Mouse (Mus musculus) lung, adult 18-20 months (tissue): ENCODE measurements at regions not wholly inside any gene's neighbourhood (a gene's known extent, or its start where the extent isn't known, plus 50 kb on each side); places are given as distances from the start of the nearest gene placed in this dataset.

Experiments
- DNase-seq, 2 experiments: peaks; one replicate each; pipeline ENCODE4 v3.0.0; 2022; ENCODE audit warnings: mixed read lengths in 2 of 2

GRCm38 (mm10) chr4:9132356-9132755, 893.5 kb upstream of the Car8 start:
- no peak for DNase-seq

DNA sequence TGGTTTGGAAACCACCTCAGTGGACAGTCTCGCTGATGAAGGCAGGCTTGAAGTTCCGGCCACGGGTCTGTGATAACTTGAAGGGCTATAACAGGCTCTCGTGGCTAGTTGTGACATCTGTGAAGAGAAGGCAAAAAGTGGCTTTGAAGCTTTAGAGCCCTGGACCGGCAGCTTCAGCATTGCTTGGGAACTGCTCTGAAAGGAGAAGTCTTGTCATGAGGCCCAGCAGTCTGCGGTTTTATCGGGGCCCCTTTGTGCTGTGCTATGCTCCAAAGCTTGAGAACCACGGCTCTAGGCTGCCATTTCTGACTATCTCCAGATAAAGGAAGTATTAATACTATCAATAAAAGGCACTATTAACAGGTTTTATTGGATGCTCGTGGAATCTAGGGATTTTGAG, 892.8 kb upstream of the Car8 start:
- DNase-seq = peak in 1 of 2 experiments; percentile 36

DNA sequence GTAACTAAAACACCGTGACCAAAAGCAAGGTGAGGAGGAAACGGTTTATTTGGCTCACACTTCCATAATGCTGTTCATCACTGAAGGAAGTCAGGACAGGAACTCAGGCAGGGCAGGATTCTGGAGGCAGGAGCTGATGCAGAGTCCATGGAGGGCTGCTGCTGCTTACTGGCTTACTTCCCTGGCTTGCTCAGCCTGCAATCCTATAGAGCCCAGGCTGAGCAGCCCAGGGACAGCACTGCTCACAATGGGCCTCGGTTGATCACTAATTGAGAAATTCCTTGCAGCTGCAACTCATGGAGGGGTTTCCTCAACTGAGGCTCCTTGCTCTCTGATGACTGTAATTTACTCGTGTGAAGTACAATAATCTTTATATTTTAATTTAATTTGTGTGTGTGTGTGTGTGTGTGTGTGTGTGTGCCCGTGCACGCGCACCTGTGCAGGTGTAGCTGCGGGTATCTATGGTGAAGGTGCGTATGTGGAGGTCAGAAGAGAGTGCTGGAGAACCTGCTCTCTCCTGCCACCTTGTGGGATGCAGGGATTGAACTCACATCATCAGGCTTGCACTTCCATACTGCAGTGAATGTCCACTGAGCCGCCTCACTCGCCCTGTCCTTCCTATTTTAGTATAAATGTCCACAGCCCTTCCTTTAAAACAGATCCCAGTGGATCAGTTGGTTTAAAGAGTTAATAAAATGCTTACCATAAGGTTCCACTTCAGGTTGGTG, 886.6 kb upstream of the Car8 start:
- DNase-seq = no peak

- no peak for DNase-seq
These were observed 885.9 kb upstream of the Car8 start for GRCm38 (mm10) chr4:9124586-9125232.

- DNase-seq = no peak
These were observed 885.3 kb upstream of the Car8 start for GRCm38 (mm10) chr4:9124109-9124508.

DNA sequence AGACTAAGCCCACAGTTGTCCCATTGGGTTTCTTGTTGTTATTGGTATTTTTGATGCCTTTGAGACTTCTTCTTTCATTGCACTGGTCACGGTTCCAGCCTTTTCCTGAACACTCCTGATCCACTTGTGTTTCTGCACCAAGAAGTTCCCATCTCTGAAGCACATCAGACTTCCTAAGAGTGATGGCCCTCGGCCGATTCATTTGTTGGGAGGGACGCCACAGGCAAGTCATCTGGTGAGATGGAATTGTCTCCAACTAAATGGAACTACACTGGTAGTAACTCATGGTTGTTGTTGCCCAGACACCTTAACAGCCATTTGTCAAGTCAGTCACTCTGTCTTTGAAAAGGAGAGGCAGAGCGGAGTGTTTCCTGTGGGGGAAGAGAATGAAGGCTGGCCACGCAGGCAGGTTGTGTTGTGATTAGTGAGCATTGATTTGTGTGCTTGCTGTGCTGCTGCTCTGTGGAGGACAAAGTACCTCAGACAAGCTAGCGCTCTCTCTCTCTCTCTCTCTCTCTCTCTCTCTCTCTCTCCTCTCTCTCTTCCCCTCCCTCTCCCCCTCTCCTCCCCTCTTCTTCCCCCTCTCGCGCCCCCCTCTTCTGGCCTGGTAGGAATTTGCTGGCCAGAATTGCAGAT, 884.7 kb upstream of the Car8 start:
- DNase-seq = no peak

DNA sequence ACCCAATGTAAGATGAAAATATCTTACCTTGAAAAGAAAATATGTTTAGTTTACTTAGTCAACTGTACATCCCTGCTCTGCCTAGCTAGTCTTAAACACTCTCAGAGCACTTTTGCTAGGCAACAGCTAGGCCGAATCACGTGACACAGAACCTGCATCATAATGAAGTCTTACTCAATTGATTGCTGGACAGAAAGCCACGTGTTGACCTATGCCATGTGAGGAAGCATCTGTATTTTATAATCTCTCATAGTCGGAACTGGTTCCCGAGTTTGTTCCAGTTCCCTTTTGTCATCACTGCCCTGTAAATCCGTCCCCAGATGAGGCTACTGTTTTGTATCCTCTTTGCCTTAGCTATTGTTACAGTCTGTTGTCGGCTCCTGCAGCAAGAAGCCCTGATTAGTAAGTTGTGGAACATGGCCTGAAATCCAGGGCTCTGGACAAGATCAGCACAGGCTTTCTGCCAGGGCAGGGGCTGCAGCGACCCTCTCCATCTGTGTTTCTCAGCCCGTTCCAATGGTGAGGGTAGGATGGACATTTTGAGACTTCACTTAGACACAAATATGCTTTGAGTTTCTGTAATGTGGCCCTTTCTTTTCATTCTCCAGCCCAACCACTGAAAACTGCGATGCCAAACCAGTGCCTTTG, 883.9 kb upstream of the Car8 start:
- DNase-seq = peak in 1 of 2 experiments; percentile 38

- no peak for DNase-seq
These were observed 878.3 kb upstream of the Car8 start for GRCm38 (mm10) chr4:9116955-9117647.

DNA sequence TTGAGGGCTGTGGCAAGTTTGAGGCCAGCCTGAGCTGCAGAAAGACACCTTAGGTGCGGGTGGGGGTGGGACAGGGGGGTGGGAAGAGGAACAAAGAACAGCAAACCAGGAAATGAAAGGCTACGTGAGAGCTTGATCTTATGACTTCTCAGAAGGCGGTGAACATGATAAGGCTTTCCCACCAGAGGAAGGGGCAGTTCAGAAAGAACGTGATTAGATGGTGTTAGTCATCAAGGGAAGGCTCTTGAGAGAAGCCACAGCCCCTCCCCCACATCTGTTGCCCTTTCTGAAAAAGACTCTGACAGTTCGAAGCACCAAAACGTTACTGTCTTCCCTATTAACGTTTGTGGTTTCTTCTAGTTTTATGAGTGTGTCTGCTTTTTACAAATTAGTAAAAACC, 877.0 kb upstream of the Car8 start:
- DNase-seq = no peak

DNA sequence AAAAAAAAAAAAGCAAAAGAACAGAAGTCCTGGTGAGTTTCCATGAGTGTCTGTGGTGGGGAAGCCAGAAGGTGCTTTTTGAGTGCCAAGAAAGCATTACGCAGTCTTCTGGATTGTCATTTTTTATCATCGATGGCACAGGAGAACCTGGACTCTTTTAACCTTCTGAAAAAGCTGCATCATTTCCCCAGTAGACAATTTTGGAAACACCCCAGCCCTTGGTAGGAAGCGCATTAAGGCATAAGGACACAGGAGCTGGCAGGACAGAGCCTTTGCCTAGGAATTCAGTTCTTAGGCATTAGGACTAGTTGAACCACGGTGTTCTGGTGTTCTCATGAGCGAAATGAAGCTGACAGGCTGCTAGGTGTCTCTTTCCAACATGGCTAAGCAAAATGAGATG, 875.1 kb upstream of the Car8 start:
- DNase-seq = no peak

DNA sequence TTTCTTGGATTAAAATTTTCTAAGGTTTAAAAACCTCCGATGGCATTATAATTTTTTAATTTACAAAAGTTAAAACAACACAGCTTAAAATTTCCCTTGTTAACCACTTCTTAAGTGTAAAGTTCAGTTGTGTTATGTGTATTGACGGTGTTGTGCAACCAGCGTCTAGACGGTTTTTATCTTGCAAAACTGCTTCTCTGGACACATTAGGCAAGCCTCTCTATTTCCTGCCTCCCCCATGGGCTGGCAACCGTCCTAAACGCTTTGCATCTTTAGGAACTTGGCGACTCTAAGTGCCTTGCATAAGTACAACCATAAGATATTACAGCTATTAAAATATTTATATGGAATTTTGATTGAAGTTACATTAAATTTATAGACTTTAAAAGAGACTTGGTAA, 871.5 kb upstream of the Car8 start:
- peak; percentile 61 to 62 for DNase-seq

DNA sequence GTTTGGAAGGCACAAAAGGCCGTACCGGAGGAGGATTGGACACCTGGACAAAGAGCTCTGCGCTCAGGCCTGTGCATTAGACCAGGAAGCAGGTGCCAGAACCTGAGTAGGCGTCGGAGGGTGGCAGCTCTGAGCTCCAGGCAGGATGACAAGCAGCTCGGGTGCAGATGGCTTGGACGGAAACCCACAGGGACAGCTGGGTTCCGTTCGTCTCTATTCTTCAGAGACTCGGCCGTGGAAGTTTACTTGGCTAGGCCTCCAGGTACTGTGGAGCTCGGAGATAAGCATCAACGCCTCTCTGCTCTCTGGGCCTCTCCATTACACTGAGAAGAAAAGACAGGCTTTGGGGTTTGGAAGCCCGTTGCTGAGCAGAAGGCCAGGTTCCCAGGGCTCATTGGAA, 868.5 kb upstream of the Car8 start:
- no peak for DNase-seq

DNA sequence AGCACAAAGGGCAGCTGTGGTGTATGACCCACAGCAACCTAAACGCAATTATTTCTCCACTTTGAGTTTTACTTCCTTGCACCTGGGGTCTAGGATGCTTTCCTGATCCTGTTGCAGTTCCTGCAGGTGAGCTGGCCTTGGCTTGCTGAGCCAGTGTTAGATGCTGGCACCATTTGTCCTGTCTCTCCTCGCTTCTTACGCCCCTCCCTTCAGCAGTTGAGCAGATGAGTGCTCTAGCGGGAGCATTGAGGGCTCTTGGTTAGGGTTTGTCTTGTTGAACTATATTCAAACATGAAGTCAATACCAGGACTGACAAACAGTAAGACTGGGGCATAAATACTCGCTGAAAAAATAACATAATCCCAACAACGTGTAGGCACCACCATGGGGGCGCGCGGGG, 867.9 kb upstream of the Car8 start:
- no peak for DNase-seq

- DNase-seq = no peak
These were observed 865.8 kb upstream of the Car8 start for GRCm38 (mm10) chr4:9104657-9105056.

- no peak for DNase-seq
These were observed 865.1 kb upstream of the Car8 start for GRCm38 (mm10) chr4:9103958-9104357.

- peak; percentile 73 to 75 for DNase-seq
These were observed 858.2 kb upstream of the Car8 start for GRCm38 (mm10) chr4:9096809-9097700.

- peak; percentile 23 to 50 for DNase-seq
These were observed 857.4 kb upstream of the Car8 start for GRCm38 (mm10) chr4:9096274-9096673.

- peak; percentile 53 to 74 for DNase-seq
These were observed 856.8 kb upstream of the Car8 start for GRCm38 (mm10) chr4:9095646-9096045.

- no peak for DNase-seq
These were observed 855.7 kb upstream of the Car8 start for GRCm38 (mm10) chr4:9094522-9094921.

DNA sequence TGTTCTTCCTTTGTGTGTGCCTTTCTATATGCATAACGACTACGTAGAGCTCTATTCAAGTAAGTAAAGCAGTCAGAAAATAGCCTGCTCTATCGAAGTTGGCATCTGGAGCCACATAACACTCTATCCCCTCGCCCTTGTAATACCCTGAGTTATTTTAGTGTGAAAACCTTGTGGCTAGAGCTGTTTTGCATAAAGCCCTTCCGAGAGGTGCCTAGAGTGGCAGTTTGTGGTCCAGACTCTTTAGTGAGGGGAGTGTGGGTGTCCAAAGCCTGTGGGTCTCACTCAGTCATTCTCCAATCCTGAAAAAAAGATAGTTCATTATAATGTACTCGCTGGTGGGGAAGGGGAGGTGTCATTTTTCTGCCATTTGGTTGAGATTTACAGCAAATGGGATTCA, 855.2 kb upstream of the Car8 start:
- no peak for DNase-seq

- DNase-seq = no peak
These were observed 844.7 kb upstream of the Car8 start for GRCm38 (mm10) chr4:9083526-9083925.
